In the genomic region with DNA sequence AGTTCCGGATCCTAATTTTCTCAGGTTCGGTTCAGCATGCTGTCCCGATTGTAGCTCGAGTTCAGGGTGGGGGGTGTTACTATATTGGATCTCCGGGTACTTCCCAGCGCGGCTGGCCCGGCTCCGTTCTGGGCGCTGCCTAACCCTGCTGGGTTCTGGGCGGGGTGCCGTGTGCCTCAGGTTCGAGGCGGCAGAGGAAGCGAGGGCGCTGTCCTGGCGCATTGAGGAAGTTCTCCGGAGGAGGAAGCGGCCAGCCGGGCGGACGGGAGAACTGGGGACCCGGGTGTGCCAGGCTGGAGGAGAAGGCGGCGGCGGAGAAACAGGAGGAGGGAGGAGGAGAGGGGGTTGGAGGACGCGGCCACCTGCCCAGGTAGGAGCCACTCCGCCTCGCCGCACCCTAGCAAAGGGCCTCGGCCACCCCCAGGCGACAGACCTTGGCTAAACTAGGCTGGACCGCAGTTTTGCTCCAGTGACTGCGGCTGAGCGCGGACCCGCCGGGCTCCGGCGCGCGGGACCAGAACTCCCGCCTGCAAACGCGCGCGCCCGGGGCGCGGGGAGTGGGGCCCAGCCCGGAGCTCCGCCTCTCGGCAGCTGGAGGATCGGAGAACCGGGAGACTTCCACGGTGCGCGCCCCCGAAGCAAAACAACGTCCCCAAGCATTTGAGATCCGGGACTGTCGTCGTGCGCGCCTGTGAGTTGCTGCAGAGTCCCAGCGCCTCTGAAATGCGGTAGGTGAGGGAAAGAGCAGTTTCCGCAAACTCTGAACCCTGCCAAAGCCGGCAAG, we compare ENCODE assay signal across 8 mouse cellular contexts. TPM values are rescaled to one million over a fixed set of nuclear protein-coding genes. Genes with fewer than 3 reads are reported as not detected.
DNase-seq lines count a peak whose midpoint lies in the region; ATAC-seq and TF ChIP-seq lines count a peak whose summit lies in the region.

Gene Syk (plus strand): TSS at position 296 of the 784 bp plus-strand sequence.

- H3K4me3 ChIP-seq in MEL (ENCODE audit: control insufficient read depth in 1 of 2, insufficient read depth in 1 of 2, low read depth in 2 of 2, low read length in 2 of 2): peak within 1 kb of the TSS; percentile 63 to 78
- H3K4me3 ChIP-seq in hindbrain, postnatal 0 days (ENCODE audit: low read length): peak within 1 kb of the TSS; percentile 54
- H3K4me3 ChIP-seq in limb, embryonic 14.5 days (replicated peaks; ENCODE audit: low read length): peak within 1 kb of the TSS; percentile 66
- H3K4me3 ChIP-seq in midbrain, embryonic 14.5 days (replicated peaks; ENCODE audit: low read depth, low read length): peak within 1 kb of the TSS; percentile 55
- peak within 1 kb of the TSS; percentile 73 for H3K4me3 ChIP-seq in spleen, adult 2 months (ENCODE audit: extremely low read depth, insufficient read depth, insufficient read length)

- H3K27ac ChIP-seq in MEL (ENCODE audit: control insufficient read depth, low read depth, low read length): peak within 1 kb of the TSS; percentile 42
- no peak within 1 kb of the TSS for H3K27ac ChIP-seq in hindbrain, postnatal 0 days
- no peak within 1 kb of the TSS for H3K27ac ChIP-seq in limb, embryonic 14.5 days (replicated peaks; ENCODE audit: low read depth, low read length)
- no peak within 1 kb of the TSS for H3K27ac ChIP-seq in midbrain, embryonic 14.5 days (replicated peaks; ENCODE audit: low read depth, low read length)
- H3K27ac ChIP-seq in spleen, adult 2 months (ENCODE audit: insufficient read depth, low read length): peak within 1 kb of the TSS; percentile 100

- peaks cover 0 to 4% of the 10 kb centered on the region in 2 experiments; a peak in 3 of 4 replicates for H3K4me1 ChIP-seq in MEL (ENCODE audit: control insufficient read depth in 1 of 2, insufficient read depth in 2 of 2, low read length in 2 of 2)
- no peaks in the 10 kb centered on the region for H3K4me1 ChIP-seq in hindbrain, postnatal 0 days (ENCODE audit: insufficient read depth, low read length)
- no peaks in the 10 kb centered on the region for H3K4me1 ChIP-seq in limb, embryonic 14.5 days (ENCODE audit: control insufficient read depth, insufficient read depth, low read length)
- H3K4me1 ChIP-seq in midbrain, embryonic 14.5 days (ENCODE audit: control insufficient read depth, insufficient read depth, low read length): 0 out of 2 replicates have a peak, but pooled peaks cover 7% of the 10 kb centered on the region
- peaks cover 10% of the 10 kb centered on the region for H3K4me1 ChIP-seq in spleen, adult 2 months (ENCODE audit: control insufficient read depth, insufficient read depth, insufficient read length)

- H3K36me3 ChIP-seq in MEL (ENCODE audit: control insufficient read depth in 1 of 2, insufficient read depth in 2 of 2, low read length in 2 of 2): no peaks in the 10 kb centered on the region
- H3K36me3 ChIP-seq in hindbrain, postnatal 0 days (ENCODE audit: insufficient read depth, low read length): no peaks in the 10 kb centered on the region
- no peaks in the 10 kb centered on the region for H3K36me3 ChIP-seq in limb, embryonic 14.5 days (ENCODE audit: control insufficient read depth, insufficient read depth, low read length)
- H3K36me3 ChIP-seq in midbrain, embryonic 14.5 days (ENCODE audit: control insufficient read depth, insufficient read depth, low read length): no peaks in the 10 kb centered on the region
- no peaks in the 10 kb centered on the region for H3K36me3 ChIP-seq in spleen, adult 2 months (ENCODE audit: control insufficient read depth, insufficient read depth, low read length)

- DNase-seq in MEL (ENCODE audit: low read depth, low spot score): peak; percentile 76
- DNase-seq in c-Kit-positive CD71-positive TER-119-negative erythroid progenitor cells, embryonic 14.5 days (ENCODE audit: low read depth): peak; percentile 37
- DNase-seq in gastrocnemius, postnatal 14 days: peak; percentile 54
- peak; percentile 66 for DNase-seq in hindbrain, postnatal 0 days (ENCODE audit: low spot score)
- DNase-seq in limb, embryonic 14.5 days (ENCODE audit: low spot score): peak; percentile 36
- DNase-seq in midbrain, embryonic 14.5 days: peak; percentile 77
- peak in 1 of 2 experiments; percentile 78 for DNase-seq in spleen, adult 2 months (ENCODE audit: low read depth in 1 of 2, low spot score in 2 of 2)
- DNase-seq in cerebellum, adult 8-10 months: no peak

- 0 out of 4 replicates have a peak, but pooled peaks of 1 of the 2 experiments have one; percentile 39 for TF ChIP-seq POLR2A in MEL (IDR thresholded peaks at IDR 0.05; ENCODE audit: control insufficient read depth in 1 of 2, insufficient read depth in 1 of 2, low read depth in 1 of 2, low read length in 2 of 2, poor library complexity in 1 of 2)
- TF ChIP-seq POLR2A in limb, embryonic 14.5 days (IDR thresholded peaks at IDR 0.05; ENCODE audit: borderline replicate concordance, extremely low read depth, insufficient read depth, insufficient read length): no peak
- TF ChIP-seq POLR2A in spleen, adult 2 months (IDR thresholded peaks at IDR 0.05; ENCODE audit: low read depth, low read length): peak; percentile 14; the same call in 1 of the 2 replicates

- no peaks in the 10 kb centered on the region; the same call in 1 of the 2 replicates for H3K79me2 ChIP-seq in MEL (ENCODE audit: control insufficient read depth, insufficient read depth, low read length, poor library complexity)

- peak within 1 kb of the TSS; percentile 93 for H3K4me2 ChIP-seq in hindbrain, postnatal 0 days (ENCODE audit: low read depth, low read length)
- H3K4me2 ChIP-seq in limb, embryonic 14.5 days (replicated peaks; ENCODE audit: low read depth, low read length, severe bottlenecking): peak within 1 kb of the TSS; percentile 95
- peak within 1 kb of the TSS; percentile 96 for H3K4me2 ChIP-seq in midbrain, embryonic 14.5 days (ENCODE audit: low read length)

- TF ChIP-seq EP300 in MEL (IDR thresholded peaks at IDR 0.05; ENCODE audit: low read depth in 1 of 2, low read length in 2 of 2): no peak

- no peak for TF ChIP-seq CTCF in MEL (IDR thresholded peaks at IDR 0.05 in 2 of 3, conservative IDR thresholded peaks at IDR 0.05 in 1 of 3; ENCODE audit: control insufficient read depth in 1 of 3, insufficient read depth in 1 of 3, low read depth in 2 of 3, low read length in 3 of 3, poor library complexity in 1 of 3, severe bottlenecking in 1 of 3)
- TF ChIP-seq CTCF in hindbrain, postnatal 0 days (IDR thresholded peaks at IDR 0.05; ENCODE audit: low read depth): no peak
- no peak for TF ChIP-seq CTCF in spleen, adult 2 months (IDR thresholded peaks at IDR 0.05; ENCODE audit: extremely low read depth, insufficient read depth, insufficient read length, insufficient replicate concordance)

- H3K9ac ChIP-seq in MEL (ENCODE audit: control insufficient read depth, low read depth, low read length, poor library complexity, severe bottlenecking): peak within 1 kb of the TSS; percentile 67
- peak within 1 kb of the TSS; percentile 43 for H3K9ac ChIP-seq in hindbrain, postnatal 0 days (replicated peaks; ENCODE audit: low read length)
- peak within 1 kb of the TSS; percentile 64 for H3K9ac ChIP-seq in limb, embryonic 14.5 days (ENCODE audit: low read depth, low read length, severe bottlenecking)
- H3K9ac ChIP-seq in midbrain, embryonic 14.5 days (replicated peaks; ENCODE audit: low read length): peak within 1 kb of the TSS; percentile 54

- no peaks in the 10 kb centered on the region for H3K9me3 ChIP-seq in MEL (replicated peaks; ENCODE audit: insufficient read depth, low read length)
- H3K9me3 ChIP-seq in hindbrain, postnatal 0 days (ENCODE audit: low read length): no peaks in the 10 kb centered on the region
- no peaks in the 10 kb centered on the region for H3K9me3 ChIP-seq in limb, embryonic 14.5 days (ENCODE audit: control insufficient read depth, low read length)
- no peaks in the 10 kb centered on the region for H3K9me3 ChIP-seq in midbrain, embryonic 14.5 days (ENCODE audit: control insufficient read depth, low read length)

- H3K27me3 ChIP-seq in MEL (ENCODE audit: control insufficient read depth in 1 of 2, insufficient read depth in 2 of 2, low read length in 2 of 2): peaks cover 1 to 2% of the 10 kb centered on the region in 2 experiments; a peak in 1 of 4 replicates
- peaks cover 6% of the 10 kb centered on the region; the same call in 1 of the 2 replicates for H3K27me3 ChIP-seq in hindbrain, postnatal 0 days (ENCODE audit: insufficient read depth, low read length)
- H3K27me3 ChIP-seq in limb, embryonic 14.5 days (ENCODE audit: control insufficient read depth, insufficient read depth, low read length): peaks cover 6% of the 10 kb centered on the region
- peaks cover 27% of the 10 kb centered on the region for H3K27me3 ChIP-seq in midbrain, embryonic 14.5 days (ENCODE audit: control insufficient read depth, insufficient read depth, low read length)
- H3K27me3 ChIP-seq in spleen, adult 2 months (ENCODE audit: control insufficient read depth, insufficient read depth, low read length): no peaks in the 10 kb centered on the region

- TF ChIP-seq RAD21 in MEL (IDR thresholded peaks at IDR 0.05; ENCODE audit: low read depth, low read length): no peak

- 1% methylated on average over 66 of the region's 70 CpGs for WGBS in hindbrain, postnatal 0 days
- 3% methylated on average over 67 of the region's 70 CpGs for WGBS in limb, embryonic 14.5 days
- 1% methylated on average over 70 of the region's 70 CpGs for WGBS in midbrain, embryonic 14.5 days
- 1% methylated on average over 65 of the region's 70 CpGs for WGBS in spleen, adult 2 months

- ATAC-seq in hindbrain, postnatal 0 days: peak; percentile 58
- peak; percentile 65 for ATAC-seq in limb, embryonic 14.5 days (ENCODE audit: low FRiP score, low read depth)
- no peak for ATAC-seq in midbrain, embryonic 14.5 days (ENCODE audit: low FRiP score, low TSS enrichment)

- intact Hi-C loops in gastrocnemius, postnatal 14 days (cut with DNase I; ENCODE audit: low total_unique reads): no loop called here

TF ChIP-seq in MEL, 35 proteins besides CTCF, POLR2A, EP300 and RAD21 (continues in another document):
- TF ChIP-seq USF2 (IDR thresholded peaks at IDR 0.05; ENCODE audit: borderline replicate concordance in 1 of 2, insufficient read depth in 1 of 2, low read depth in 1 of 2, low read length in 2 of 2): no peak
- no peak for TF ChIP-seq RCOR1 (IDR thresholded peaks at IDR 0.05; ENCODE audit: low read depth, low read length)
- no peak for TF ChIP-seq MYB (IDR thresholded peaks at IDR 0.05; ENCODE audit: low read depth, low read length)

RNA-seq across cellular contexts. Expression of gene Syk, which starts in this region (rescaled TPM):
- 13.3 and 14.4 TPM in 2 replicates for total RNA-seq in MEL (2012; rRNA removed)
- polyA plus RNA-seq in MEL (2012; ENCODE audit: insufficient read depth in 1 of 2, insufficient read length in 2 of 2, low read depth in 1 of 2, low replicate concordance in 2 of 2, missing spikeins in 1 of 2): 10 to 100 TPM in 1 of 2 experiments, not detected in 1; 23.8 TPM
- 1 to 10 TPM; 2.5 to 3.3 TPM for total RNA-seq in gastrocnemius, postnatal 14 days (2021)
- total RNA-seq in hindbrain, postnatal 0 days (2014; rRNA removed): 1.8 and 2.7 TPM in 2 replicates
- 1.1 and 1.2 TPM in 2 replicates for polyA plus RNA-seq in hindbrain, postnatal 0 days (2015; fragmentation: Nextera tagmentation; extraction: Ambion mirVana)
- polyA plus RNA-seq in limb, embryonic 14.5 days (2012; rRNA removed): 3.0 and 3.3 TPM in 2 replicates
- 3.5 and 3.6 TPM in 2 replicates for polyA plus RNA-seq in limb, embryonic 14.5 days (2014; fragmentation: Nextera tagmentation; extraction: Ambion mirVana)
- 0.77 and 1.9 TPM in 2 replicates for polyA plus RNA-seq in midbrain, embryonic 14.5 days (2014; fragmentation: Nextera tagmentation; extraction: Ambion mirVana)
- 119 and 126 TPM in 2 replicates for polyA plus RNA-seq in spleen, adult 2 months (2012; rRNA removed)

Comparison
In these comparisons a context has a peak if more than half of its experiments do, and no peak if none do; other contexts are left out.
1. H3K27ac ChIP-seq: peak in MEL (single experiment) and spleen, adult 2 months (single experiment); none in hindbrain, postnatal 0 days (single experiment), limb, embryonic 14.5 days (single experiment) and midbrain, embryonic 14.5 days (single experiment).
2. Peak in every context shown above with its lines, with median percentiles within 50 percentile points of each other: H3K4me3 ChIP-seq, H3K9ac ChIP-seq and H3K4me2 ChIP-seq.